Mouse (Mus musculus) splenic B cell, adult 2 months (primary cell): ENCODE data around the gene Evc2.

Experiments
- DNase-seq: peaks from one replicate; pipeline ENCODE4 v3.0.0-alpha.2; 2011; ENCODE audit warnings: low read depth, low spot score
- H3K27me3 ChIP-seq: 2 replicates; pipeline ENCODE4 v1.6.1; 2012; ENCODE audit warnings: mild to moderate bottlenecking, low read length, moderate library complexity, mixed read lengths; ENCODE audit not compliant: control insufficient read depth, poor library complexity, insufficient read depth, severe bottlenecking
- H3K36me3 ChIP-seq: 2 replicates; pipeline ENCODE4 v1.6.1; 2012; ENCODE audit warnings: mild to moderate bottlenecking, low read length, moderate library complexity, mixed read lengths; ENCODE audit not compliant: control insufficient read depth, poor library complexity, insufficient read depth, severe bottlenecking

Gene Evc2

GRCm38 (mm10) chr5:37336485-37337105 lies 1.7 kb upstream of the Evc2 start, which contains the start of gene Evc:
Gene Evc, minus strand, starts transcription at chr5:37336894.
- Histone ChIP-seq H3K36me3 (no peaks in the 10 kb centered on the region), H3K27me3 (no peaks in the 10 kb centered on the region)
- no peak for DNase-seq

GRCm38 (mm10) chr5:37337696-37338095 lies 603 bp upstream of the Evc2 start:
- Histone ChIP-seq H3K36me3 (no peaks in the 10 kb centered on the region), H3K27me3 (no peaks in the 10 kb centered on the region)
- no peak for DNase-seq

DNA sequence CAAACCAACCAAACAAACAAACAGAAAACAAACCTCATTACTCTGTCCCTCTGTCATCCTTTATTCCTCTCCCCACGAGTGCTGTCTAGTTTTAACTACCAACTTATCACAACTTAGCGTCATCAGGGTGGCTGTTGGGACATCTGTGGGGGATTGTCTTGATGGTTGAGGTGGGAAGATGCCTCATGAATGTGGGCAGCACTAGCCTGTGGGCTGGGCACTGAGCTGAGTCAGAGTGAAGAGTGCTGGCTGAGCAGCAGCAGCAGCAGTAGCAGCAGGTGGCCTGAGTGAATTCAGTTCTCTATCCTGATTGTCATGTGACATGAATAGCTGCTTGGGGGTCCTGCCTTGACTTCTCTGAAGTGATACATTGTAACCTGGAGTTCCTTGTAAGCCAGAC lies 5.7 kb downstream of the Evc2 start:
- DNase-seq: no peak
- Histone ChIP-seq H3K27me3 (no peaks in the 10 kb centered on the region), H3K36me3 (no peaks in the 10 kb centered on the region)

GRCm38 (mm10) chr5:37351791-37352190 lies 13.5 kb downstream of the Evc2 start:
- Histone ChIP-seq H3K36me3 (no peaks in the 10 kb centered on the region), H3K27me3 (no peaks in the 10 kb centered on the region)
- DNase-seq: no peak

GRCm38 (mm10) chr5:37354385-37354784 lies 16.1 kb downstream of the Evc2 start:
- Histone ChIP-seq H3K27me3 (no peaks in the 10 kb centered on the region), H3K36me3 (no peaks in the 10 kb centered on the region)
- DNase-seq: peak; percentile 15

- Histone ChIP-seq H3K36me3 (no peaks in the 10 kb centered on the region), H3K27me3 (no peaks in the 10 kb centered on the region)
- DNase-seq: no peak
Measured at GRCm38 (mm10) chr5:37356027-37356426, 17.7 kb downstream of the Evc2 start.

DNA sequence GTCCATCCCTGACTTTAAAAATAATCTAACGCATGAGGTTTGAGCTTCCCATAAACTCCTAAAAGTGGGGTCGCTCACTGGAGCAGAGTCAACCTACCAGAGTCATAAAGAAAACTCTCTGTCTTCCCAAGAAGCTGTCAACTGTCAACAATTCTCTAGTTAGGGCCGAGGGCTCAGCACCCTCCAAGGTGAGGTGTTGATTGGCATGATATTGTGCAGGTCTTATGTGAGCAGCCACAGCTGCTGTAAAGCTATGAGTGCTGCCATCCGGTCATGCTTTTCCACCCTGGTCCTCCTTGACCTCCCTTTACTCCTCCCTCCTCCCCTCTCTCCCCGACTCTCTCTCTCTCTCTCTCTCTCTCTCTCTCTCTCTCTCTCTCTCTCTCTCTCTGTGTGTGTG lies 24.3 kb downstream of the Evc2 start:
- Histone ChIP-seq H3K36me3 (no peaks in the 10 kb centered on the region), H3K27me3 (no peaks in the 10 kb centered on the region)
- no peak for DNase-seq

GRCm38 (mm10) chr5:37363284-37363683 lies 25.0 kb downstream of the Evc2 start:
- H3K36me3 ChIP-seq: no peaks in the 10 kb centered on the region
- no peak for DNase-seq

DNA sequence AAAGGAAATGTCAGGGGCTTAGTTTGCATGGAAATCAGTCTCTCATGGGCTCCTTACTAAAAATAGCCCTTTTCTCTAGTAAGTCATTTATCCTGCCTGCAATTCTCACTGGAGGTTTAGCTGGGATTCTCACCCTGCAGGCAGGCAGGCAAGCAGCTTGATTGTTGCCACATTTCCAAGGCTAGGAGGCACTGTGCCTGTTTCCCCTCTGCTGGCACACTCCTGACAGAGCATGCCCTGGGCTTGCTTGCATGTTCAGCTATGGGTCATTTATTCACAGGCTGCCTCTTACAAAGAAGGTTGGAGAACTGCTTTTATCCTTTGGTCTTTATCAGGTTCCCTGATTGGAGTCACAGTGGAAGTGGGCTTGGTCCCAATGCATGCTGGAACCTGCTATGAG lies 27.5 kb downstream of the Evc2 start:
- Histone ChIP-seq H3K36me3 (no peaks in the 10 kb centered on the region), H3K27me3 (no peaks in the 10 kb centered on the region)
- DNase-seq: no peak

More at GRCm38 (mm10) chr5:37363284-37363683, 25.0 kb downstream of the Evc2 start:
- H3K27me3 ChIP-seq: no peaks in the 10 kb centered on the region

DNA sequence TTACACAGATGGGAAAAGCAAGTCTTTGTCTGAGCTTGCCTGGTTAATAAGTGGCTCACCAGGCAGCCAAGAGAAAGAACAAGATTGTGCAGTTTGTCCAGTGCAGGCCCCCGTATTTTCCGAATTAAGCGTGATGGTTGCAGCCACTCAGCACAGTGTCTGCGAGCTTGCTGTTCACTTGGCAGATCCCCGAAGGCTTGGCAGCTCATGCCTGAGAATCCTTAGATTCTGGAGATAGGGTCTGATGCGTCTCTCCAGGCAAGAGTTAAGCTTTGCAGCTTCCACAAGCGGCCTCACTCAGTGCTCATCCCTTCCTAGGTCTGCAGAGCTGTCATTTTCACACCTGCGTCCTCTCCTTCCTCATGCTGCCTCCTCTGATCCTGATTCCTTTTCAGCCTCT lies 30.5 kb downstream of the Evc2 start:
- no peaks in the 10 kb centered on the region for H3K27me3 ChIP-seq
- DNase-seq: no peak
- no peaks in the 10 kb centered on the region for H3K36me3 ChIP-seq

DNA sequence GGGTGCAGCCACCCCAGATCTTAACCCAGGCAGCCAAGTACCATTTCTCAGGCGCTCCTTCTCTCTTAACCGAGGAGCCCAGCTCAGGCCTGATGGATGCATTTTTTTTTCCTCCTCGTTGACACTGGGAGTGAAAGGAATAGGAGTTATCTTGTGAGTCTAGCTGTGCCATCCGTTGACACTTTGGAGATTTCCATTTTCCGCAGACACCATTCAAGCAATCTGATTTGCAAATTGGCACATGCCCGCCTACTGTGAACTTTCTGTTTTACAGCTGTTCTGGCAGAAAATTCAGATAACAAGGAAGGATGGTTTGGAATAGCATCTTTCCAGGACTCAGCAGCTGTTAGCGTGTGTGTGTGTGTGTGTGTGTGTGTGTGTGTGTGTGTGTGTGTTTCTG lies 39.1 kb downstream of the Evc2 start:
- Histone ChIP-seq H3K36me3 (no peaks in the 10 kb centered on the region), H3K27me3 (no peaks in the 10 kb centered on the region)
- DNase-seq: no peak

GRCm38 (mm10) chr5:37380641-37381040 lies 42.3 kb downstream of the Evc2 start:
- Histone ChIP-seq H3K27me3 (no peaks in the 10 kb centered on the region), H3K36me3 (no peaks in the 10 kb centered on the region)
- DNase-seq: no peak

- H3K27me3 ChIP-seq: no peaks in the 10 kb centered on the region
- no peak for DNase-seq
- no peaks in the 10 kb centered on the region for H3K36me3 ChIP-seq
Measured at GRCm38 (mm10) chr5:37383570-37383969, 45.3 kb downstream of the Evc2 start.

DNA sequence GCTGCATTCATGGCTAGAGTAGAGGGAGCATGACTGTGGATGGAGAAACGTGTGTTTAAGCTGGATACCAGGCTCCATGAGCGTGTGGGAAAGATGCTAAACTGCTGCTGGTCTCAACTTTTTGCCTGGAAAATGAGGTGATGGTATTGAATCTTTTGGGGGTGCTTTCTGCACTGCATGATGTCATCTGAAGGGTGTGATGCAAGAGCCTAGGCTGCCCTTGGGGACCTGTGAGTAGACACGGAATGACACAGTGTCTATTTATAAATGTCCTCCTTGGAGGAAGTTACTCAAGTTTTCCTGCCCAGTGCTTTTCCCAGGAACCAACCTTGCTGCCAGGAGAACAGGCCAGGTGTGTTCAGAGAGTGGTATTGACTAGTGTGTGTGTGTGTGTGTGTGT lies 50.3 kb downstream of the Evc2 start:
- no peaks in the 10 kb centered on the region for H3K36me3 ChIP-seq
- no peaks in the 10 kb centered on the region for H3K27me3 ChIP-seq
- no peak for DNase-seq

GRCm38 (mm10) chr5:37389808-37390495 lies 51.7 kb downstream of the Evc2 start:
- DNase-seq: no peak
- Histone ChIP-seq H3K36me3 (no peaks in the 10 kb centered on the region), H3K27me3 (no peaks in the 10 kb centered on the region)

- DNase-seq: no peak
- Histone ChIP-seq H3K27me3 (no peaks in the 10 kb centered on the region), H3K36me3 (no peaks in the 10 kb centered on the region)
Measured at GRCm38 (mm10) chr5:37390923-37391322, 52.6 kb downstream of the Evc2 start.
